Mouse (Mus musculus) forebrain, embryonic 16.5 days (tissue): ENCODE results near the gene Tmub1. TPM values are rescaled to one million over a fixed set of nuclear protein-coding genes. Genes with fewer than 3 reads are reported as not detected.
A peak's percentile ranks its signal among the peaks of the same experiment; 100 is the strongest.

Experiments
- ATAC-seq: fragments of 200-750 bp; cut with Nextera tagmentation; 2 replicates; pipeline ENCODE4 v1.8.0; 2017; ENCODE audit warnings: mild to moderate bottlenecking, moderate library complexity
- H3K27ac ChIP-seq: fragments of 300-500 bp; sonication (generic); 2 replicates; pipeline ENCODE4 v1.5.1; 2014; ENCODE audit warnings: low read length, control low read depth
- H3K27me3 ChIP-seq: fragments of 300-500 bp; sonication (generic); replicated peaks from 2 replicates; pipeline ENCODE4 v1.6.1; 2014; ENCODE audit warnings: low read length; ENCODE audit not compliant: control insufficient read depth, insufficient read depth
- H3K36me3 ChIP-seq: fragments of 300-500 bp; sonication (generic); 2 replicates; pipeline ENCODE4 v1.6.1; 2014; ENCODE audit not compliant: control insufficient read depth, insufficient read depth
- H3K4me1 ChIP-seq: fragments of 300-500 bp; sonication (generic); replicated peaks from 2 replicates; pipeline ENCODE4 v1.6.1; 2014; ENCODE audit warnings: low read length; ENCODE audit not compliant: control insufficient read depth, insufficient read depth
- H3K4me2 ChIP-seq: fragments of 300-500 bp; sonication (generic); 2 replicates; pipeline ENCODE4 v1.6.1; 2014; ENCODE audit warnings: mild to moderate bottlenecking, low read length, control low read depth
- H3K4me3 ChIP-seq: fragments of 300-500 bp; sonication (generic); replicated peaks from 2 replicates; pipeline ENCODE4 v1.5.1; 2014; ENCODE audit warnings: mild to moderate bottlenecking, low read length, control low read depth
- H3K9ac ChIP-seq: fragments of 300-500 bp; sonication (generic); replicated peaks from 2 replicates; pipeline ENCODE4 v1.6.1; 2014; ENCODE audit warnings: low read depth, low read length, control low read depth
- H3K9me3 ChIP-seq: fragments of 300-500 bp; sonication (generic); 2 replicates; pipeline ENCODE4 v1.6.1; 2016; ENCODE audit warnings: low read length; ENCODE audit not compliant: control insufficient read depth
- WGBS: fragments of 180-500 bp; shearing (Covaris S2); extraction: QIAGEN DNeasy Blood & Tissue Kit; methylation state at CpG from one replicate; pipeline ENCODE4 v1.1.7; 2014; 5-methylcytosine and 5-hydroxymethylcytosine counted together
- polyA plus RNA-seq: library from polyadenylated mRNA; unstranded; fragments of >200 nt; fragmentation: Nextera tagmentation; extraction: Ambion mirVana; gene quantifications from 2 replicates; pipeline ENCODE4 v1.2.1, GENCODE M21; 2015

Gene Tmub1
- polyA plus RNA-seq, 1 experiment from 2014 or later = 45.4 TPM

- Histone ChIP-seq H3K4me3 (peak overlapping the region; percentile 77), H3K36me3 (no peaks in the 10 kb centered on the region), H3K27ac (peak overlapping the region; percentile 77), H3K9me3 (no peaks in the 10 kb centered on the region), H3K4me2 (peak overlapping the region; percentile 77), H3K9ac (peak overlapping the region; percentile 96), H3K4me1 (peaks cover 30% of the 10 kb centered on the region), H3K27me3 (no peaks in the 10 kb centered on the region)
- WGBS = 53% methylated on average over 20 of the region's 20 CpGs
- ATAC-seq = no peak; the same call in 1 of the 2 replicates
Observed at GRCm38 (mm10) chr5:24445428-24446080, 2.1 kb downstream of the Tmub1 start.

GRCm38 (mm10) chr5:24444746-24445427 lies 2.8 kb downstream of the Tmub1 start, which contains the start of gene Fastk:
TSS of gene Fastk (minus strand) at chr5:24445287.
- WGBS = under 1% methylated on average over 60 of the region's 60 CpGs
- peak within 1 kb of the TSS; percentile 77 for H3K27ac ChIP-seq
- H3K4me3 ChIP-seq = peak within 1 kb of the TSS; percentile 77

GRCm38 (mm10) chr5:24443927-24444326 lies 3.7 kb downstream of the Tmub1 start:
- peak overlapping the region; percentile 77 for H3K4me2 ChIP-seq
- H3K36me3 ChIP-seq = no peaks in the 10 kb centered on the region; the same call in 1 of the 2 replicates
- peak overlapping the region; percentile 96; the same call in 1 of the 2 replicates for H3K9ac ChIP-seq
- H3K4me3 ChIP-seq = peak overlapping the region; percentile 77
- H3K4me1 ChIP-seq = peaks cover 30% of the 10 kb centered on the region
- H3K9me3 ChIP-seq = no peaks in the 10 kb centered on the region
- no peaks in the 10 kb centered on the region for H3K27me3 ChIP-seq
- no peak overlapping the region for H3K27ac ChIP-seq
- no peak for ATAC-seq
- WGBS = 88% methylated on average over 12 of the region's 12 CpGs

More at GRCm38 (mm10) chr5:24444746-24445427, 2.8 kb downstream of the Tmub1 start, which contains the start of gene Fastk:
- Histone ChIP-seq H3K36me3 (no peaks in the 10 kb centered on the region), H3K27me3 (no peaks in the 10 kb centered on the region), H3K4me2 (peak within 1 kb of the TSS; percentile 77), H3K4me1 (peaks cover 30% of the 10 kb centered on the region), H3K9me3 (no peaks in the 10 kb centered on the region), H3K9ac (peak within 1 kb of the TSS; percentile 96)
- peak; percentile 85 for ATAC-seq

GRCm38 (mm10) chr5:24443204-24443603 lies 4.5 kb downstream of the Tmub1 start:
- H3K9ac ChIP-seq = no peak overlapping the region
- no peaks in the 10 kb centered on the region; the same call in 1 of the 2 replicates for H3K36me3 ChIP-seq
- no peak overlapping the region for H3K4me3 ChIP-seq
- no peaks in the 10 kb centered on the region for H3K27me3 ChIP-seq
- H3K9me3 ChIP-seq = no peaks in the 10 kb centered on the region
- no peak overlapping the region for H3K27ac ChIP-seq
- 89% methylated on average over 7 of the region's 7 CpGs for WGBS
- no peak overlapping the region for H3K4me2 ChIP-seq
- no peak for ATAC-seq
- peaks cover 30% of the 10 kb centered on the region for H3K4me1 ChIP-seq

GRCm38 (mm10) chr5:24442029-24442428 lies 5.6 kb downstream of the Tmub1 start:
- no peak overlapping the region for H3K27ac ChIP-seq
- peaks cover 21% of the 10 kb centered on the region for H3K4me1 ChIP-seq
- ATAC-seq = no peak
- H3K36me3 ChIP-seq = no peaks in the 10 kb centered on the region; the same call in 1 of the 2 replicates
- no peak overlapping the region for H3K4me3 ChIP-seq
- no peaks in the 10 kb centered on the region for H3K27me3 ChIP-seq
- WGBS = 87% methylated on average over 9 of the region's 9 CpGs
- no peak overlapping the region for H3K4me2 ChIP-seq
- no peaks in the 10 kb centered on the region for H3K9me3 ChIP-seq
- no peak overlapping the region for H3K9ac ChIP-seq

- no peak for ATAC-seq
- Histone ChIP-seq H3K9ac (no peak overlapping the region), H3K9me3 (no peaks in the 10 kb centered on the region), H3K27me3 (no peaks in the 10 kb centered on the region), H3K27ac (no peak overlapping the region), H3K4me1 (peaks cover 16% of the 10 kb centered on the region), H3K36me3 (no peaks in the 10 kb centered on the region; the same call in 1 of the 2 replicates), H3K4me2 (no peak overlapping the region), H3K4me3 (no peak overlapping the region)
- 91% methylated on average over 8 of the region's 8 CpGs for WGBS
Observed at GRCm38 (mm10) chr5:24441187-24441586, 6.5 kb downstream of the Tmub1 start.

- Histone ChIP-seq H3K27ac (no peak overlapping the region), H3K4me2 (no peak overlapping the region), H3K9me3 (no peaks in the 10 kb centered on the region), H3K36me3 (no peaks in the 10 kb centered on the region; the same call in 1 of the 2 replicates), H3K9ac (no peak overlapping the region), H3K4me3 (no peak overlapping the region), H3K4me1 (no peaks in the 10 kb centered on the region), H3K27me3 (no peaks in the 10 kb centered on the region)
- 94% methylated on average over 8 of the region's 8 CpGs for WGBS
- ATAC-seq = no peak
Observed at GRCm38 (mm10) chr5:24433993-24434392, 13.7 kb downstream of the Tmub1 start.

- Histone ChIP-seq H3K27ac (no peak overlapping the region), H3K4me3 (no peak overlapping the region), H3K9ac (no peak overlapping the region), H3K27me3 (no peaks in the 10 kb centered on the region), H3K4me1 (peaks cover 38% of the 10 kb centered on the region), H3K9me3 (no peaks in the 10 kb centered on the region), H3K4me2 (no peak overlapping the region), H3K36me3 (no peaks in the 10 kb centered on the region)
- 20% methylated on average over 8 of the region's 9 CpGs for WGBS
- ATAC-seq = no peak
Observed at GRCm38 (mm10) chr5:24428596-24428995, 19.1 kb downstream of the Tmub1 start.

- no peak overlapping the region for H3K27ac ChIP-seq
- no peak overlapping the region for H3K9ac ChIP-seq
- peaks cover 38% of the 10 kb centered on the region for H3K4me1 ChIP-seq
- 9% methylated on average over 15 of the region's 15 CpGs for WGBS
- no peak overlapping the region for H3K4me2 ChIP-seq
- H3K27me3 ChIP-seq = no peaks in the 10 kb centered on the region
- H3K9me3 ChIP-seq = no peaks in the 10 kb centered on the region
- H3K4me3 ChIP-seq = no peak overlapping the region
- no peak for ATAC-seq
- H3K36me3 ChIP-seq = no peaks in the 10 kb centered on the region
Observed at GRCm38 (mm10) chr5:24427981-24428402, 19.7 kb downstream of the Tmub1 start.
